Mouse (Mus musculus): Measurements from ENCODE around the gene Mrpl1.

Mrpl1 gene

DNA sequence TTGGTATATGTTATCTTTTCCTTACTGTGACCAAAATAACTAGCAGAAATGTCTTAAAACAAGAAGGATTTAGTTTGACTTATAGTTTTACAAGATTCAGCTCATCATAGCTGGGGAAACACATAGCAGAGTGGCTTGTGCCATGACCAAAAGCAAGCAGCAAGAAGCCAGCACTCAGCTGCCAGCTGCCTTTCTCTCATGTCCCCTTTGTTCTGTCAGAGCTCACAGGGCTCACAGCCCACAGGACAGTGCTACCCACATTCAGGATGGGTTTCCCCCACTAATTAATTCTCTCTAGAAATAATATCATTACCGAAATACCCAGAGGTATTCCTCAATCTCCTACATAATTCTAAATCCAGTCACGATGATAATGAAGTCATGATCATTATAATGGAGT is 1.8 kb upstream of the Mrpl1 start:
- DNase-seq (ENCODE audit: low spot score) = no peak

- no peak for DNase-seq (ENCODE audit: low spot score)
Measured at GRCm38 (mm10) chr5:96208543-96208942, 750 bp upstream of the Mrpl1 start.

DNA sequence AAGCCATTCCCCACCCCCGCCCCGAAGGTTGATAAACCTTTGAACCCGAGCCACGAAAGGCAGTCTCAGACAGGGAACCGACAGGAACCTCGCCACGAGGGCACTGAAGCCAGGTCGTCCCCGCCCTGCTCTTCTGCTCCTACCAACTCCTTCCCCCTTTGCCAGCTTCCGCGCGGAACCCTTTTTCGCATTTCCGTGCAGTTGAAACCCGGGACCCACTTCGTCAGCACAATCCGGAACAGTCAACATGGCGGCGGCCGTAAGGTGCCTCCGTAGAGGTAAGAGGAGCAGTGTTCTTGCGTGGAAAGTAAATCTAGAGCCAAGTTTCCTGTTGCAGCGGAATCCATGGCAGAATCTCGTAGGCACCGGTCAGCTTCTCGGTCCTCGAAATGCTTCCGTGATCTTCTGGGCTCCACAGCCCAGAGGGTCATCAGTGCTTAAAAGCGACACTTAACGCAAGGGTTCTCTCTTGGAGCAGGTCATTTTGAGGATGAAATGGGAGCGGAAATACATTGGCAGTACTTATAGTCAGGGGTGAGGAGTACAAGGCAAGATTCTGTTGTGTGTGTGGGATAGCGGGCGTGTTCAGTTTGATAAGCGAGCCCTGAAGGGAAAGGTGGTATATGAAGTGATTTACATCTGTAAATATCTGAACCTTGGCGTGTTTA is 757 bp downstream of the Mrpl1 start:
- DNase-seq (ENCODE audit: low spot score) = peak; percentile 91

DNA sequence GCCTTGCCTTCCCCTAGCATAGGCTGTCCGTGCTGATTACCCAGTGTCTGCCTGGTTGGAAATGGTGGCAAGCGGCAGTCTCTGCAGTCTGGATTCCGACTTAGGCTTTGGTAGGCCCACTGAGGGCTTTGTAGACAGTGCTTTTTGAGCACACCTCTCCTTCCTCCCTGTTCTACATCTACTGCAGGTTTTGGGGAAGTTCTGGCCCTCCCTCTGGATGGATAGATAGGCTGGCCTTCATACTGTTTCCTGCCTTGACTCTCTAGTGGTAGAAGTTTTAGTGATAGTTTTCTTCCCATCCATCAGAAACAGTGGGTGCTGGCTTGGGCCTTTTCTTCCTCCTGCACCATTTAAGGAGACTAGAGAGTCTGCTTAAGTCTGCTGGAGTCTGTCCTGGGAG is 9.4 kb downstream of the Mrpl1 start:
- DNase-seq (ENCODE audit: low spot score) = no peak

GRCm38 (mm10) chr5:96219512-96219911 is 10.2 kb downstream of the Mrpl1 start:
- DNase-seq (ENCODE audit: low spot score) = no peak

GRCm38 (mm10) chr5:96221298-96221697 is 12.0 kb downstream of the Mrpl1 start:
- no peak for DNase-seq (ENCODE audit: low spot score)

DNA sequence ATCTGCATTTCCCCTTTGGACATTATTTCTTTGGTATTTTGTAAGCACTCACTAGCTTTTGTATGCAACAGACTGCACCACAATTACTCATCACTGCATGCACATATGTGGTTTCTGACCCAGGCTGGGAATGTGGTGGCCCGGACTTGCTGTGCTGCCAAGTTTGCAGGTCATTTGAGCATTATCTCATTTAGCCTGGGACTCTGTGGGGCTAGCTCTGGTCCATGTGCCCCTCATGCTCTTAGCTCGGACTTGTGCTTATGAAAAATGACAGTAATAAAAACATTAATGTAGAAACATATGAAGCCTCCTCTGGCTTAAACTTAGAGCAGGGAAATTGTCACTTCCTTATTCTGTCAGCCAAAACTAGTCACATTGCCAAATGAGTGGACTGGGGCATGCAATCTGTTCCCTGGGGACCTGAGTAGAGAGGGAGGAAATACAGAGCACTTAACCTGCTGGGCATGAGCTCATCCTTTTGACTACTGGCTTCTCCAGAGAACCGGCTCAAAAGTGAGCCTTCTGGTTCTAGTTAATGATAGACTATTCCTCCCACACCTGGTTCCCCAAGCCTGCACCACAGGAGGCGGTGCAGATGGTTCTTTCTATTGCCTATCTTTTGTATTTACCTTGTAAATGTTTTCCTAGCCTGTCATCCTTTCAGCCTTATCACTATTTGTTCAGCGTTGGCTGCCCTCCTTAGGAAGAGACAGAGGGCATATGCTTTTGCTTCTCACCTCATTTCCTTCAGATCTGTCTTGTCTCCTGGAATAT is 12.7 kb downstream of the Mrpl1 start:
- DNase-seq (ENCODE audit: low spot score) = no peak

GRCm38 (mm10) chr5:96222964-96223363 is 13.7 kb downstream of the Mrpl1 start:
- DNase-seq (ENCODE audit: low spot score) = no peak

DNA sequence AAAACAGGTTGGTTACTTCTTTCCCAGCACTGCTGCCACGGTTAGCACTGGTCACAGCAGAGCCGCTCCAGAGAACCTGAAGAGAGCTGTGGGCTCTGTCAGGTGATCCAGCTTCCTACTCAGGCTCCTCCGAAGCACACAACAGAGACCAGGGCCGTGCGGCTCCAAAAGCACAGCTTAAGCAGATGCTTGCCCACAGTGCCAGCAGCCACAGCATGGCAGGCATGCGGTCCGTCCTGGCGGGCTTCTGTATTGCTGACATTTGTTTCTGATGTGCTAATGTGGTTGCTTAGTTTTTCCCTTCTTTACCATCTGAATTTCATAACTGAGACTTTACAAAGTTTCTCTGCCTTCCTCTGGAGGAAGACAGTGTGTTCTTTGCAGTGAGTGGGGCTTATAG is 17.2 kb downstream of the Mrpl1 start:
- no peak for DNase-seq (ENCODE audit: low spot score)

GRCm38 (mm10) chr5:96228967-96229366 is 19.7 kb downstream of the Mrpl1 start:
- DNase-seq (ENCODE audit: low spot score) = no peak

DNA sequence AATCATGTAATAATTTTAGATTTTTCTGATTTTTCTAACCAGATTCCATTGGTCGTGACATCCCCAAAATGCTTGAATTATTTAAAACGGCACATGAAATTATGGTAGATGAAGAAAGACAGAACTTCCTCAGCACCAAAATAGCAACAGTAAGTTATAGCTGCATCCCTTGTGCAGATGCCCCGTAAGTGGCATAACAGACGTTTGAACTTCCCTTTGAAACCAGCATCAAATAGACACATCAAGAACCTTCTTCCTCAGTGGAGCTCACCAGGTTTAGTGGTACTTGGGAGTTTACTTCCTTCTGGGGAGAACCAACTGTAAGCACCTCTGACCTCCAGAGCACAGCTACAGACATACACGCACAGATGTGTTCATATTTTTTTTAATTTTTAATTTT is 29.5 kb downstream of the Mrpl1 start:
- DNase-seq (ENCODE audit: low spot score) = no peak

DNA sequence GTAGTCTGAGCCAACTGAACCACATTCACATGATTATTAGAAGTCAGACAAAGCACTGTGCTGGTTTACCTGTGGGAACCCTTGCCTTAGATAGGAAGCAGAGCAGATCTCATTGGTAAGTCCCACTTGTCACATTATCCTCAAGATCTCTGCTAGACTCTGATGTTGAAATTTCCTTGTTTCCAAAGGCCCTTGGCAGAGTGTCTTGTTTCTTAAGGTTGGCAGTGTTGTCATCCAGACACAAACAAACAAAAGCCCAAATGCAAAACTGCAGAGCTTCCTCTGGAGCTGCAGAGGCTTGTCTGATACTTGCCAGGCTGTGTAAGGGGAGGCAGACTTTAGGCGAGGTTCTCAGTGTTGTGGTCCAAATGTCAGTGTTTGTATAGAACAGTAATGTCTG is 31.6 kb downstream of the Mrpl1 start:
- no peak for DNase-seq (ENCODE audit: low spot score)

- DNase-seq (ENCODE audit: low spot score) = no peak
Measured at GRCm38 (mm10) chr5:96244511-96244910, 35.2 kb downstream of the Mrpl1 start.

DNA sequence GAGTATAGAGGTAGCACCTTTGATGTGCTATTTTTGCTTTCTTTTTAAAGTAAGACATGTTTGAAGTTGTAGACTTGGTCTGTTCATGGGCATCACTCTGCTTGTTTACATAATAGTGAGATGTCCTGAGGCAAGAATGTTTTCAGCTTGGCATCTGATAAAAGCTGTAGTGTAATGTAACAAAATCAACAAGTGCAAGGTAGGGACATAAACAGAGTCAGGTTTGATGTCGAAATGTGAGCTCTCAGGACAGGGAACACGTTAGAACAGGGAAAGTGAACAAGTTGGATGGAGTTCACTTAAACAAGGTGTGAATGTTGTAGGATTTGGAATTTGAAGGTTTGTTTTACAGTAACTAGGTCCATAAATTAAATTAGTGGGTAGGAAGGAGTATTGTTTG is 44.7 kb downstream of the Mrpl1 start:
- no peak for DNase-seq (ENCODE audit: low spot score)

DNA sequence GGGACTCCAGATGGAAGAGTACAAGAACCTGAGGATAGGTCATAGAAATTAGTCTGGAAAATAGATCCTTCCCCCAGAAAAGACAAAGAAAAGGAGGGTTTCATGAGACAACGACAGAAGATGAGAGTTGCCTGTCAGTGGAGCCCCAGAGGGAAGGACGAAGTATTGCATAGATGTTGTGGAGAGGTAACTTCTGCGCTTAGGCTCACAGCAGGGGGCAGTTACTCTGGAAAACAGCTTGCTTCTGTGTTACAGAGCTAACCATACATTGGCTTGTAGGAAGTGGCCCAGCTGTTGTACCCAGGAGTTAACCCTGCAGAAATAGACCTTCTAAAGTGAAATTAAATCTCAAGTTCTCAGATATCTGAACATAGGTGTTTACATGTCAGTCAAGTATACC is 45.9 kb downstream of the Mrpl1 start:
- no peak for DNase-seq (ENCODE audit: low spot score)

GRCm38 (mm10) chr5:96258210-96258609 is 48.9 kb downstream of the Mrpl1 start:
- DNase-seq (ENCODE audit: low spot score) = no peak

GRCm38 (mm10) chr5:96267017-96267702 is 57.9 kb downstream of the Mrpl1 start:
- peak; percentile 84 for DNase-seq (ENCODE audit: low spot score)

- no peak for DNase-seq (ENCODE audit: low spot score)
Measured at GRCm38 (mm10) chr5:96271070-96271469, 61.8 kb downstream of the Mrpl1 start.

DNA sequence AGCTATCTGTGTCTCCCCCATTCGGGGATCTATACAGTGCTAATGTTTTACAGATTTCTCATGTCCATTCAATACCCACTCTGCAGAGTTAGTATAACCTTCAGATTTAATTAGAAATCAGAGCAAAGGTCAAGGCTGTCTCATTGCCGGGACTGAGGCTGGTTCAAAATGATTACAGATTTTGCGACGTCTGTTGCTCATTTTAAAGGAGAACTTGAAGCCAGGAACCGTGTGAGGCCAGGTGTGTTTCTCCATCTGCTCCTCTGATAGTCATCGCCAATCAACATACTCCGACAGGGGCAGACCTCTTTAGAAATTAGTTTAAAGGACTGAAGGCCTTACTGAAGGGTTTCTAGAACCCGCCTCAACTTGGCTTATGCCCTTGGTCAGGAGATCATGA is 96.5 kb downstream of the Mrpl1 start:
- no peak for DNase-seq (ENCODE audit: low spot score)

DNA sequence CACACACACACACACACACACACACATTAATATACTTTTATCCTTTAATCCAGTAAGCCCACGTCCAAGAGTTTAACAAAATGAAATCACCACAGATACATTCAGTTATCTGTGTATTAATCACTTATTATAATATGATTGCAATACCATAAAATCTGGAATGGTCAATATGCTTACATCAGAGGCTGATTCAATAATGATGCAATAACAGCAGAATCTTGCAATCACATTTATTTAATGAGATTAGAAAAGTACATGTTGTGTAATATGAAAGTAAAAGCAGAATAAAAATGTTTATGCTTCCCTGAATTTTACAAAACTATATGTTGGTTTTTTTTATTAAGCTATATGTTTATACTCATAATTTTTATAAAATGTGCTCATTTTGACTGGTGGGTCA is 97.0 kb downstream of the Mrpl1 start:
- no peak for DNase-seq (ENCODE audit: low spot score)

DNA sequence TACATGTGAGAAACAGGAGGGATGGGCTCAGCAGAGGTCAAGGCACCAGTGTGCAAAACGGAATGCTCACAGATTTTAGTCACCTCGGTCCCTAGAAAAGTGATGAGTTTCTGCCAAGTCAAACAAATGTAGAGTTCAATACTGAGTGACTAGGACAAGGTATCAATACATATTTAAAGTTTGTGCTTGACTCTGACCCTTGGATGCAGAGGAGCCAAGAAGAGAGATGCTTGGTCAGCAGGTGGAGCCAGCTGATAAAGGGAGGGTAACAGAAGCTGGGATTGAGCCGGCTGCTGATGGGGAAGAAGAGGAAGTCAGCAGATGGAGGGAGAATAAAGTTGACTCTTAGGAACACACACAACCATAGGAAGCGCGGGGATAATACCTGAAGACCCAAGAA is 97.5 kb downstream of the Mrpl1 start:
- DNase-seq (ENCODE audit: low spot score) = no peak

GRCm38 (mm10) chr5:96308086-96308485 is 98.8 kb downstream of the Mrpl1 start:
- DNase-seq (ENCODE audit: low spot score) = no peak

GRCm38 (mm10) chr5:96308645-96309044 is 99.4 kb downstream of the Mrpl1 start:
- no peak for DNase-seq (ENCODE audit: low spot score)

Measured in testis, postnatal 10 days (tissue).